Mouse (Mus musculus): Measurements from ENCODE around the gene Card19.

GRCm38 (mm10) chr13:49248923-49249322 is 33.1 kb upstream of the Card19 start:
- no peak for TF ChIP-seq CTCF (IDR thresholded peaks at IDR 0.05; ENCODE audit: low read depth)
- TF ChIP-seq EP300 (IDR thresholded peaks at IDR 0.05; ENCODE audit: low read depth) = no peak
